Mouse (Mus musculus): ENCODE measurements around the gene Ube2d3.
"Not testable (repeated sequence)": the region's sequence is repeated elsewhere in the genome, so short reads cannot be mapped to it uniquely, and the experiment has no call there.

Gene Ube2d3

GRCm38 (mm10) chr3:135438913-135439531 is 1.1 kb downstream of the Ube2d3 start:
- DNase-seq (ENCODE audit: low spot score) = peak; percentile 74

GRCm38 (mm10) chr3:135439651-135440050 is 1.7 kb downstream of the Ube2d3 start:
- DNase-seq (ENCODE audit: low spot score) = no peak

- no peak for DNase-seq (ENCODE audit: low spot score)
Measured at GRCm38 (mm10) chr3:135440221-135440620, 2.3 kb downstream of the Ube2d3 start.

- no peak for DNase-seq (ENCODE audit: low spot score)
Measured at GRCm38 (mm10) chr3:135440621-135441020, 2.7 kb downstream of the Ube2d3 start.

GRCm38 (mm10) chr3:135444930-135445329 is 7.0 kb downstream of the Ube2d3 start:
- no peak for DNase-seq (ENCODE audit: low spot score)

GRCm38 (mm10) chr3:135458981-135459380 is 21.0 kb downstream of the Ube2d3 start:
- no peak for DNase-seq (ENCODE audit: low spot score)

- DNase-seq (ENCODE audit: low spot score) = no peak
Measured at GRCm38 (mm10) chr3:135468402-135468801, 30.5 kb downstream of the Ube2d3 start.

GRCm38 (mm10) chr3:135469146-135469545 is 31.2 kb downstream of the Ube2d3 start:
- no peak for DNase-seq (ENCODE audit: low spot score)

GRCm38 (mm10) chr3:135469974-135470373 is 32.0 kb downstream of the Ube2d3 start:
- DNase-seq (ENCODE audit: low spot score) = peak; percentile 48

- no peak for DNase-seq (ENCODE audit: low spot score)
Measured at GRCm38 (mm10) chr3:135470823-135471222, 32.9 kb downstream of the Ube2d3 start.

GRCm38 (mm10) chr3:135475025-135475424 is 37.1 kb downstream of the Ube2d3 start:
- no peak for DNase-seq (ENCODE audit: low spot score)

- DNase-seq (ENCODE audit: low spot score) = no peak
Measured at GRCm38 (mm10) chr3:135476286-135476685, 38.3 kb downstream of the Ube2d3 start.

GRCm38 (mm10) chr3:135476977-135477376 is 39.0 kb downstream of the Ube2d3 start:
- no peak for DNase-seq (ENCODE audit: low spot score)

GRCm38 (mm10) chr3:135479090-135479489 is 41.1 kb downstream of the Ube2d3 start:
- DNase-seq (ENCODE audit: low spot score) = not testable (repeated sequence)

GRCm38 (mm10) chr3:135480767-135481166 is 42.8 kb downstream of the Ube2d3 start:
- DNase-seq (ENCODE audit: low spot score) = no peak

GRCm38 (mm10) chr3:135481608-135482007 is 43.7 kb downstream of the Ube2d3 start:
- no peak for DNase-seq (ENCODE audit: low spot score)

- not testable (repeated sequence) for DNase-seq (ENCODE audit: low spot score)
Measured at GRCm38 (mm10) chr3:135484650-135485049, 46.7 kb downstream of the Ube2d3 start.

GRCm38 (mm10) chr3:135485128-135485899 is 47.4 kb downstream of the Ube2d3 start, which contains the start of gene Manba:
TSS of gene Manba (plus strand) at chr3:135485611.
- peak; percentile 46 for DNase-seq (ENCODE audit: low spot score)

- DNase-seq (ENCODE audit: low spot score) = no peak
Measured at GRCm38 (mm10) chr3:135485900-135486241, 47.9 kb downstream of the Ube2d3 start.

GRCm38 (mm10) chr3:135486351-135486750 is 48.4 kb downstream of the Ube2d3 start:
- DNase-seq (ENCODE audit: low spot score) = no peak

GRCm38 (mm10) chr3:135487803-135488202 is 49.9 kb downstream of the Ube2d3 start:
- no peak for DNase-seq (ENCODE audit: low spot score)

- DNase-seq (ENCODE audit: low spot score) = no peak
Measured at GRCm38 (mm10) chr3:135489865-135490520, 52.0 kb downstream of the Ube2d3 start.

GRCm38 (mm10) chr3:135491102-135491501 is 53.2 kb downstream of the Ube2d3 start:
- DNase-seq (ENCODE audit: low spot score) = no peak
